Mouse (Mus musculus) frontal cortex, postnatal 36 days (tissue): ENCODE measurements around the gene Rgs17.

ENCODE experiments used
- DNase-seq, 2 experiments: peaks; one replicate each; pipeline ENCODE4 v3.0.0; 2022; ENCODE audit warnings: low spot score in 2 of 2

Rgs17 gene

GRCm38 (mm10) chr10:5824779-5825178 lies 97.4 kb downstream of the Rgs17 start:
- peak; percentile 24 to 57 for DNase-seq

- DNase-seq = peak; percentile 93 to 94
Measured at GRCm38 (mm10) chr10:5823740-5824491, 98.3 kb downstream of the Rgs17 start, which contains the start of gene Mtrf1l. TSS of gene Mtrf1l (minus strand) at chr10:5823910.

GRCm38 (mm10) chr10:5823291-5823739 lies 98.9 kb downstream of the Rgs17 start:
- DNase-seq = peak in 1 of 2 experiments; percentile 14

GRCm38 (mm10) chr10:5818772-5819171 lies 103.4 kb downstream of the Rgs17 start:
- DNase-seq = no peak

GRCm38 (mm10) chr10:5815968-5816367 lies 106.2 kb downstream of the Rgs17 start:
- DNase-seq = no peak

- no peak for DNase-seq
Measured at GRCm38 (mm10) chr10:5813724-5814123, 108.5 kb downstream of the Rgs17 start.

- DNase-seq = no peak
Measured at GRCm38 (mm10) chr10:5807683-5808082, 114.5 kb downstream of the Rgs17 start.

GRCm38 (mm10) chr10:5806996-5807395 lies 115.2 kb downstream of the Rgs17 start:
- DNase-seq = no peak

GRCm38 (mm10) chr10:5806416-5806815 lies 115.8 kb downstream of the Rgs17 start:
- no peak for DNase-seq

GRCm38 (mm10) chr10:5805731-5806307 lies 116.4 kb downstream of the Rgs17 start:
- peak; percentile 92 to 95 for DNase-seq

- DNase-seq = peak in 1 of 2 experiments; percentile 99
Measured at GRCm38 (mm10) chr10:5805243-5805730, 116.9 kb downstream of the Rgs17 start, which contains the start of gene Fbxo5. TSS of gene Fbxo5 (minus strand) at chr10:5805600.

GRCm38 (mm10) chr10:5804691-5805156 lies 117.5 kb downstream of the Rgs17 start:
- DNase-seq = no peak

GRCm38 (mm10) chr10:5803739-5804138 lies 118.5 kb downstream of the Rgs17 start:
- DNase-seq = no peak

- DNase-seq = no peak
Measured at GRCm38 (mm10) chr10:5802866-5803265, 119.3 kb downstream of the Rgs17 start.

GRCm38 (mm10) chr10:5800490-5800889 lies 121.7 kb downstream of the Rgs17 start:
- DNase-seq = no peak

- DNase-seq = no peak
Measured at GRCm38 (mm10) chr10:5798069-5798468, 124.1 kb downstream of the Rgs17 start.

- peak; percentile 44 to 61 for DNase-seq
Measured at GRCm38 (mm10) chr10:5790657-5791056, 131.5 kb downstream of the Rgs17 start.

GRCm38 (mm10) chr10:5786923-5787322 lies 135.3 kb downstream of the Rgs17 start:
- peak; percentile 11 to 34 for DNase-seq
